Mouse (Mus musculus): ENCODE data around the gene Rimbp3. TPM values are rescaled to one million over a fixed set of nuclear protein-coding genes. Genes with fewer than 3 reads are reported as not detected.
"Not testable (repeated sequence)": the region's sequence is repeated elsewhere in the genome, so short reads cannot be mapped to it uniquely, and the experiment has no call there.

Rimbp3 gene
- 0.44 and 0.57 TPM in 2 replicates for polyA plus RNA-seq (2015; fragmentation: Nextera tagmentation; extraction: Ambion mirVana)

DNA sequence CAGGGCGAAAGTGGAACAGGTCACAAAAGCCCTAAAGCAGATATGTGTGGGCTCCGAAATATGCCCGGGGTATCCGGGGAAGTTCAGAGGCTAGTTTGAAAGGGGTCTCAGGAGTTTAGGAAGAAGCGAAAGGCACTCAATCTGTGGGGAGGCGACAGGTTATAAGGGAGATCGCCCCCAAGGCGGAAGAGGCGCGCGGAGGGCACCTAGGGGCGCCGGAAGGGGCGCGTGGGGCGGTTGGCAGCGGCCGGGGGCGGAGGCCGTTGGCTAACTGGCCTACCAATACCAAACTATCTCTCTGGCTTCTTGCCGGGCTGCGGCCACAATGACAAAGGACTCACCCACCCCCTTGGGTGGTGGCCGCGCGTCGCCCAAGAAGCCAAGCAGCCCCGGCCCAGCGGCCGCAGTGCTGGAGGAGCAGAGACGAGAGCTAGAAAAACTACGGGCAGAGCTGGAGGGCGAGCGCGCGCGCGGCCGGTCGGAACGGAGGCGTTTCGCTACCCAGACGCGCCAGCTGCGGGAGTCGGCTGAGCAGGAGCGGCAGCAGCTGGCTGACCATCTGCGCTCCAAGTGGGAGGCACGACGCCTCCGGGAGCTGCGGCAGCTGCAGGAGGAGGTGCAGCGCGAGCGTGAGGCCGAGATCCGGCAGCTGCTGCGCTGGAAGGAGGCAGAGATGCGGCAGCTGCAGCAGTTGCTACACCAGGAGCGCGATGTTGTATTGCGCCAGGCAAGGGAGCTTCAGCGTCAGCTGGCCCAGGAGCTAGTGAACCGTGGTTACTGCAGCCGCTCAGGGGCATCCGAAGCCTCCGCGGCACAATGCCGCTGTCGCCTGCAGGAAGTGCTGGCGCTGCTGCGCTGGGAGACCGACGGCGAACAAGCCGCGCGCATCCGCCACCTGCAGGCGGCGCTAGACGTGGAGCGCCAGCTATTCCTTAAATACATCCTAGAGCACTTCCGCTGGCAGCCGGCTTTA is at the start of gene Rimbp3:
TSS of gene Rimbp3 (plus strand) at position 215 of the 973 bp plus-strand sequence.
- peak; percentile 68 for ATAC-seq (ENCODE audit: insufficient read depth, low FRiP score)
- Histone ChIP-seq H3K27ac (ENCODE audit: low read length) (peak within 1 kb of the TSS; percentile 55; the same call in 1 of the 2 replicates), H3K4me2 (ENCODE audit: low read depth, low read length) (peak within 1 kb of the TSS; percentile 99), H3K9ac (ENCODE audit: low read length) (peak within 1 kb of the TSS; percentile 74), H3K4me3 (replicated peaks; ENCODE audit: low read length) (peak within 1 kb of the TSS; percentile 67), H3K36me3 (ENCODE audit: control insufficient read depth, insufficient read depth, low read length) (no peaks in the 10 kb centered on the region), H3K4me1 (ENCODE audit: control insufficient read depth, insufficient read depth, low read length) (peaks cover 12% of the 10 kb centered on the region), H3K27me3 (ENCODE audit: control insufficient read depth, insufficient read depth, low read length) (peaks cover 13% of the 10 kb centered on the region; the same call in 1 of the 2 replicates), H3K9me3 (replicated peaks; ENCODE audit: control insufficient read depth, low read length) (no peaks in the 10 kb centered on the region)
- under 1% methylated on average over 85 of the region's 85 CpGs for WGBS

DNA sequence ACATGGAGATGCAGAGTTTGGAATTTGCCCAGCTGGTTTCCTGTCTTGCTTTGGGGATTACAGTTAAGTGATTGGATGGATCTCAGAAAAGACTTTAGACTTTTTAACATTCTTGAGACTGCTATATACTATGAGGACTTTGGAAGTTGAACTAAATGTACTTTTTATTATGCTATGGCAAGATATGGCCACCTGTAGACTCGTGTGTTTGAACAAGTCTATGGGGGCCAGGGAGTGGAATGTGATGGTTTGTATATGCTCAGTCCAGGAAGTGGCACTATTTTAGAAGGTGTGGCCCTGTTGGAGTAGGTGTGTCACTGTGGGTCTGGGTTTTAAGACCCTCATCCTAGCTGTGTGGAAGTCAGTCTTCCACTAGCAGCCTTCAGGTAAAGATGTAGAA is 42.9 kb upstream of the Rimbp3 start:
- not testable (repeated sequence) for H3K27ac ChIP-seq (ENCODE audit: low read length); ATAC-seq (ENCODE audit: insufficient read depth, low FRiP score)

DNA sequence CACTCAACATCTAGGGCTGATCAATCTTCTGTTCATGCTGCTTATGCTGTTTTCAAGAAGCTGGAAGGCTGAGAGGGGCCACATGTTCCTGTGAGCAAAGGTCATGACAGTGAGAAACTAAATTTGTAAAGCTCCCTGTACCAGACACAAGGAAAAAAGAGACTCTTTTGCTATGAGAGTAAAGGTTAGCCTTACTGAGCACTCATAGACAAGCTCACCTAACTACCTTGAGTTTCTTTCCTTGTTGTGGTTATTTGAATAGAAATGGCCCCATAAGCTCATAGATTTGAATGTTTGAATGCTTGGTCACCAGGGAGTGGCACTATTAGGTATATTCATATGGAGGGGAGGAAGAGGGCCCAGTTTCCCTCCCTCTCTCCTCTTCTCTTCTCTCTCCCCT is 41.2 kb upstream of the Rimbp3 start:
- ATAC-seq (ENCODE audit: insufficient read depth, low FRiP score), result 0 out of 2 replicates have a peak, but pooled peaks have one; percentile 25
- H3K4me2 ChIP-seq (ENCODE audit: low read depth, low read length), result no peak overlapping the region
- no peaks in the 10 kb centered on the region for H3K4me1 ChIP-seq (ENCODE audit: control insufficient read depth, insufficient read depth, low read length)
- H3K36me3 ChIP-seq (ENCODE audit: control insufficient read depth, insufficient read depth, low read length), result no peaks in the 10 kb centered on the region
- peak overlapping the region; percentile 4; the same call in 1 of the 2 replicates for H3K27ac ChIP-seq (ENCODE audit: low read length)
- H3K4me3 ChIP-seq (replicated peaks; ENCODE audit: low read length), result no peak overlapping the region
- H3K9me3 ChIP-seq (replicated peaks; ENCODE audit: control insufficient read depth, low read length), result no peaks in the 10 kb centered on the region
- no peaks in the 10 kb centered on the region for H3K27me3 ChIP-seq (ENCODE audit: control insufficient read depth, insufficient read depth, low read length)
- H3K9ac ChIP-seq (ENCODE audit: low read length), result no peak overlapping the region

More for the DNA sequence above, 42.9 kb upstream of the Rimbp3 start:
- not testable (repeated sequence) for H3K4me1 ChIP-seq (ENCODE audit: control insufficient read depth, insufficient read depth, low read length); H3K27me3 ChIP-seq (ENCODE audit: control insufficient read depth, insufficient read depth, low read length); H3K4me2 ChIP-seq (ENCODE audit: low read depth, low read length); H3K4me3 ChIP-seq (replicated peaks; ENCODE audit: low read length); H3K9me3 ChIP-seq (replicated peaks; ENCODE audit: control insufficient read depth, low read length); H3K36me3 ChIP-seq (ENCODE audit: control insufficient read depth, insufficient read depth, low read length); H3K9ac ChIP-seq (ENCODE audit: low read length)
- WGBS, result 68% methylated on average over 1 of the region's 1 CpGs

DNA sequence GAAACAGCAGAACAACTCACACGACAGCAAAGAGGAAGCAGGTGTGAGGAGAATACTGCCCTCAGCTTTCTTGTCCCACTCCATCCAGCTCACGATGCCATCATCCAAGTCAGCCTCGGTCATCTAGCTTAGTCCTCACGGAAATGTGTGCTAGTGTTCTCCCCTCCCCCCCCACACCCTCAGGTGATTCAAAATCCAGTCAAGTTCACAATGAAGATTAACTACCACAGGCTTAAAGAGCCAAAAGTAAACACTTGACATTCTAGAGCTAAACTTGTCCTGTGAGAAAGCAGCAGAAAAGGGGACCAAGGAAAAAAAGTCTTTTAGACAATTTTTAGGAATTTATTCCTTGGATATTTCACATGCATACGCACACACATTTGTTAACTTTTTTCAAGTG is 40.4 kb upstream of the Rimbp3 start:
- H3K4me3 ChIP-seq (replicated peaks; ENCODE audit: low read length), result no peak overlapping the region
- no peak overlapping the region for H3K9ac ChIP-seq (ENCODE audit: low read length)
- no peaks in the 10 kb centered on the region for H3K4me1 ChIP-seq (ENCODE audit: control insufficient read depth, insufficient read depth, low read length)
- no peaks in the 10 kb centered on the region for H3K27me3 ChIP-seq (ENCODE audit: control insufficient read depth, insufficient read depth, low read length)
- no peaks in the 10 kb centered on the region for H3K9me3 ChIP-seq (replicated peaks; ENCODE audit: control insufficient read depth, low read length)
- no peak overlapping the region for H3K4me2 ChIP-seq (ENCODE audit: low read depth, low read length)
- no peak overlapping the region; the same call in 1 of the 2 replicates for H3K27ac ChIP-seq (ENCODE audit: low read length)
- peaks cover 5% of the 10 kb centered on the region; the same call in 1 of the 2 replicates for H3K36me3 ChIP-seq (ENCODE audit: control insufficient read depth, insufficient read depth, low read length)
- no peak for ATAC-seq (ENCODE audit: insufficient read depth, low FRiP score)
- WGBS, result 66% methylated on average over 5 of the region's 5 CpGs

DNA sequence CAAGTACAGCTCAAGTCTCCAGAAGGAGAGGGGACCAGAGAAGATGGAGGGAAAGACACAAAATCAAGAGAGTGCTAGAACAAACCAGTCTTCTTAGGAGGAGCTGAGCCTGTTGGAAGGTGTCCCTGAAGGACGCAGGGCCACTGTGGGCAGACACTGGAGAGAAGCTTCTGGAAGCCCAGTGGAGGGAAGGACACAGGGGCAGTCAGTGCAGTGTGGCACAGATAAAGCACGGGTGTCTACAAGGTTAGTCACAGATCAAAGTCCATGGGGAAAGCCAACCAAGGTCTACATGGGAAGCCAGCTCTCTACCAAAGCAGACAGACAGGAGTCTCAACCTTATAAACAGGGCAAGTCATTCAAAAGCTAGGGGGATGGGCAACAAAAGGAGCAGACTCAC is 32.6 kb upstream of the Rimbp3 start:
- no peak for ATAC-seq (ENCODE audit: insufficient read depth, low FRiP score)
- H3K36me3 ChIP-seq (ENCODE audit: control insufficient read depth, insufficient read depth, low read length), result peaks cover 6% of the 10 kb centered on the region; the same call in 1 of the 2 replicates

DNA sequence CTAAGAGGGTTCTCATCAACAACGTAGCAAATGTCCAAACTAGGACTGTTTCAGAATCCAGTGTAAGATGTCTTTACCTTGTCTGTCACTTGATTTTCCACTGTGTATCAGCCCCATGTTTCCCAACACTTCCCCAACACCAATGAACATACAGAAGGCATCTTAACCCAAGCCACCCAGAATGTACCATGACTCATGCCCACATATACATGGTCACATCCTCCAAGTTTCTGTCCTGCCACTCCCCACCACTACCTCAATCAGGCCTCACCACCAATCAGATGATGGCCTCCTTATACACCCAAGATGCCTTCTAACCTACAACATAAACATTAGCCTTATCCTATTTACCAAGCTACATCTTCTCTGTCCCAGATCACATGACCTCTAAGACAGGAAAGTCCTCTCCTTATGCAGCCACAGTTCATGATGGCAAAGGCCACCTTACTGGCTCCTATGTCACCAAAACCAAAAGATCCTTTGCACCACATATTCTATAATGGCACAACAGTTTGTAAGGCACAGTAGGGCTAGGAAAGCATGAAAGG is 30.7 kb upstream of the Rimbp3 start:
- no peaks in the 10 kb centered on the region for H3K27me3 ChIP-seq (ENCODE audit: control insufficient read depth, insufficient read depth, low read length)
- ATAC-seq (ENCODE audit: insufficient read depth, low FRiP score), result no peak
- H3K27ac ChIP-seq (ENCODE audit: low read length), result no peak overlapping the region
- WGBS, result 94% methylated on average over 1 of the region's 1 CpGs
- no peaks in the 10 kb centered on the region; the same call in 1 of the 2 replicates for H3K4me1 ChIP-seq (ENCODE audit: control insufficient read depth, insufficient read depth, low read length)
- H3K4me2 ChIP-seq (ENCODE audit: low read depth, low read length), result no peak overlapping the region
- H3K36me3 ChIP-seq (ENCODE audit: control insufficient read depth, insufficient read depth, low read length), result peaks cover 5% of the 10 kb centered on the region; the same call in 1 of the 2 replicates
- no peak overlapping the region for H3K9ac ChIP-seq (ENCODE audit: low read length)
- no peaks in the 10 kb centered on the region for H3K9me3 ChIP-seq (replicated peaks; ENCODE audit: control insufficient read depth, low read length)
- H3K4me3 ChIP-seq (replicated peaks; ENCODE audit: low read length), result no peak overlapping the region

More for the DNA sequence above, 32.6 kb upstream of the Rimbp3 start:
- no peaks in the 10 kb centered on the region; the same call in 1 of the 2 replicates for H3K4me1 ChIP-seq (ENCODE audit: control insufficient read depth, insufficient read depth, low read length)
- no peak overlapping the region for H3K27ac ChIP-seq (ENCODE audit: low read length)
- H3K27me3 ChIP-seq (ENCODE audit: control insufficient read depth, insufficient read depth, low read length), result no peaks in the 10 kb centered on the region
- 81% methylated on average over 2 of the region's 2 CpGs for WGBS
- H3K4me2 ChIP-seq (ENCODE audit: low read depth, low read length), result no peak overlapping the region
- H3K4me3 ChIP-seq (replicated peaks; ENCODE audit: low read length), result no peak overlapping the region
- H3K9ac ChIP-seq (ENCODE audit: low read length), result no peak overlapping the region
- no peaks in the 10 kb centered on the region for H3K9me3 ChIP-seq (replicated peaks; ENCODE audit: control insufficient read depth, low read length)

DNA sequence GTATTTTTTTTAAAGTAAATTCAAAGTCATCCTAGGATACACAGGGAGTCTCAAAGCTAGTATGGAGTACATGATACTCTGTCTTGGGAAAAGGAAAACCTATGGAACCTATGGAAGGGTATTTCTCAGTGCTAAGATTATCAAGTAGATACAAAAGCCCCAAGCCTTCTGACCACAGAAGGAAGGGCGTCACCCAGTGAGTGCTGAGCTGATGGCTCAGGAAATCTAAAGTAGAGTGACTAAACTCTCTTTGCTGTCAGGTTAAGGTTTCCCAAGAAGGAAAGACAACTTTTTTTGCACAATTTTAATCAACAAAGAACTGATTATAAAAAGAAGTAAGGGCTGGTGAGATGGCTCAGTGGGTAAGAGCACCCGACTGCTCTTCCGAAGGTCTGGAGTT is 28.7 kb upstream of the Rimbp3 start:
- no peak overlapping the region for H3K4me3 ChIP-seq (replicated peaks; ENCODE audit: low read length)

DNA sequence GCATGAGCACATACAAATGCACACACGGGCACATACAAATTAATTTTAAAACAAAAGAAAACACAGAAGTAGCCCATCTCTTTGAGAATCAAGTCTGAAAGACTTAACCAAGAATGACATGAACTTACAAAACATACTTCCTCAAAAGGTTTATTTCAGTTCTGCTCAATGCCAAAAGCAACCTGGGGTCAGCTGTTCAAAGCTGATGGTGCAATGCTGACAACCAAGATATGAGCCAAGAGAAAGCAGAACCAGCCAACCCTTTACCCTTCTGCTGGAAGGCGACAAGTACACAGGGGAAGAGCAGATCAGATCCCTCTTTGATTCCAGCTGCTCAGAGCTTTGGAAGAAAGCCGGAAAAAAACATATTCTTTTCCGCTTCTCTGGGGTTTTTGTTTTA is 27.0 kb upstream of the Rimbp3 start:
- Histone ChIP-seq H3K4me1 (ENCODE audit: control insufficient read depth, insufficient read depth, low read length) (no peaks in the 10 kb centered on the region; the same call in 1 of the 2 replicates), H3K27ac (ENCODE audit: low read length) (no peak overlapping the region), H3K36me3 (ENCODE audit: control insufficient read depth, insufficient read depth, low read length) (no peaks in the 10 kb centered on the region), H3K4me3 (replicated peaks; ENCODE audit: low read length) (no peak overlapping the region), H3K4me2 (ENCODE audit: low read depth, low read length) (no peak overlapping the region), H3K9ac (ENCODE audit: low read length) (no peak overlapping the region), H3K27me3 (ENCODE audit: control insufficient read depth, insufficient read depth, low read length) (no peaks in the 10 kb centered on the region), H3K9me3 (replicated peaks; ENCODE audit: control insufficient read depth, low read length) (no peaks in the 10 kb centered on the region)
- ATAC-seq (ENCODE audit: insufficient read depth, low FRiP score), result no peak
- 79% methylated on average over 4 of the region's 4 CpGs for WGBS

More for the DNA sequence above, 28.7 kb upstream of the Rimbp3 start:
- no peak for ATAC-seq (ENCODE audit: insufficient read depth, low FRiP score)
- Histone ChIP-seq H3K36me3 (ENCODE audit: control insufficient read depth, insufficient read depth, low read length) (no peaks in the 10 kb centered on the region), H3K9me3 (replicated peaks; ENCODE audit: control insufficient read depth, low read length) (no peaks in the 10 kb centered on the region), H3K9ac (ENCODE audit: low read length) (no peak overlapping the region), H3K27ac (ENCODE audit: low read length) (no peak overlapping the region), H3K4me2 (ENCODE audit: low read depth, low read length) (no peak overlapping the region), H3K4me1 (ENCODE audit: control insufficient read depth, insufficient read depth, low read length) (no peaks in the 10 kb centered on the region; the same call in 1 of the 2 replicates), H3K27me3 (ENCODE audit: control insufficient read depth, insufficient read depth, low read length) (no peaks in the 10 kb centered on the region)
- 93% methylated on average over 3 of the region's 3 CpGs for WGBS

DNA sequence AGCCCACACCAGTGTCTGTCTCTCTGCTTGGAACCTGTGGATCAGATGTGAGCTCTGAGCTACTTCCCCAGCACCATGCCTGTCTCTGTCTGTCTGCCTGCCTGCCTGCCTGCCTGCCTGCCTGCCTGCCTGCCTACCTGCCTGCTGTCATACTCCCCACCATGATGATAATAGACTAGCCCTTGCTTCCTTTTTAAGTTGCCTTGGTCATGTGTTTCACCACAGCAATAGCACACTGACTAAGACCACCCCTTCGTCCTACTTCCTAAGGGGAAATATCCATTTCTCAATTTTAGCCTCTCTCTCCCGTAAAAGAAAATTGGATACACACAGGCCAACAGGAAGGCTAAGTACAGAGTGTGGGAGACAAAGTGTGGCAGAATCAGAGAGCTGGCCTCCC is 26.3 kb upstream of the Rimbp3 start:
- H3K4me1 ChIP-seq (ENCODE audit: control insufficient read depth, insufficient read depth, low read length), result no peaks in the 10 kb centered on the region; the same call in 1 of the 2 replicates
- H3K4me3 ChIP-seq (replicated peaks; ENCODE audit: low read length), result no peak overlapping the region
- WGBS, result 78% methylated on average over 2 of the region's 2 CpGs
- H3K4me2 ChIP-seq (ENCODE audit: low read depth, low read length), result no peak overlapping the region
- no peaks in the 10 kb centered on the region for H3K27me3 ChIP-seq (ENCODE audit: control insufficient read depth, insufficient read depth, low read length)
- no peaks in the 10 kb centered on the region for H3K36me3 ChIP-seq (ENCODE audit: control insufficient read depth, insufficient read depth, low read length)
- no peak overlapping the region for H3K9ac ChIP-seq (ENCODE audit: low read length)
- H3K27ac ChIP-seq (ENCODE audit: low read length), result no peak overlapping the region
- ATAC-seq (ENCODE audit: insufficient read depth, low FRiP score), result no peak
- no peaks in the 10 kb centered on the region for H3K9me3 ChIP-seq (replicated peaks; ENCODE audit: control insufficient read depth, low read length)

All from stomach, embryonic 16.5 days (tissue).